Mouse (Mus musculus): Measurements from ENCODE around the gene Clta.

GRCm38 (mm10) chr4:43982053-43982732, 22.1 kb upstream of the Clta start:
- TF ChIP-seq MAX (IDR thresholded peaks at IDR 0.05; ENCODE audit: low read length) (peak; percentile 86), MAZ (IDR thresholded peaks at IDR 0.05; ENCODE audit: low read depth, low read length) (no peak), POLR2A (IDR thresholded peaks at IDR 0.05; ENCODE audit: low read depth, low read length) (peak; percentile 61), CTCF (conservative IDR thresholded peaks at IDR 0.05 in 1 of 2, IDR thresholded peaks at IDR 0.05 in 1 of 2; ENCODE audit: low read depth in 2 of 2, low read length in 2 of 2) (peak; percentile 27 to 99; a peak in 3 of 4 replicates), MXI1 (IDR thresholded peaks at IDR 0.05; ENCODE audit: low read depth, low read length) (0 out of 2 replicates have a peak, but pooled peaks have one; percentile 62), E2F4 (IDR thresholded peaks at IDR 0.05; ENCODE audit: insufficient replicate concordance, low read depth, low read length) (no peak), ZKSCAN1 (IDR thresholded peaks at IDR 0.05; ENCODE audit: borderline replicate concordance, low read depth, low read length) (no peak)

Measured in CH12.LX (cell line).